Mouse (Mus musculus): ENCODE measurements around the gene Ost4.

The Ost4 gene

GRCm38 (mm10) chr5:30907413-30908059 lies at the start of gene Ost4:
Gene Ost4, minus strand, starts transcription at chr5:30907788.
- DNase-seq, result peak; percentile 98

DNA sequence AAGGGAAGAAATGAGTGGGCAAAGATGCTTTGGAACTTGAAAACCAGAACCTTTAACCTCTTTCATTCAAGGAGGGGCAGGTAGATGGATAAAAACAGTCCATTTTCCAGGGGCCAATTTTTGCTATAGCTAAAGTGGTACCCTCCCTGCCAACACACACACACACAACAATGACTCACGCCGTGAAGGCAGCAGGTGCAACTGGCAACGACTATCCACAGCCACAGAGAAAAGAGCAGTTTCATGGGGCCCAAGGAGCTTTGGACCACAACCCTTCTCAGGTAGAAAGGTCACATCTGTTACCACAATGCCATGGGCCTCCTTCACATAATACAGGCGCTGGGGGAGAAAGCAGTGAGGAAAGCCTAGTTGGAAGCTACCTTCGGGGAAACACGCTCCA lies 48.2 kb upstream of the Ost4 start:
- DNase-seq, result no peak

DNA sequence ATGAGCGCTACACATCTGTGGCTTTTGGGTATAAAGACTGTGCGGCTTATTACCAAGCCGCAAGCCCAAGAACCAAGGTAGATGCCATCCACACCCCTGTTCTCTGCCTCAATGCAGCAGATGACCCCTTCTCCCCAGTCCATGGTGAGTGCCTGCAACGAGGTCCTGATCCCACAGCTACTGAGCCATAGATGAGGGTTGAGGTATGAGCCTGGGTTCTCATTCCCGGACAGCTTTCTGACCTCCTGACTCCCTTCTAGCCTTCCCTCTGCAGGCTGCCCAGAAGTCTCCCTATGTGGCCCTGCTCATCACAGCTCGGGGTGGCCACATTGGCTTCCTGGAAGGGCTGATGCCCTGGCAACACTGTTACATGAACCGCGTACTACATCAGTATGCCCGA lies 47.0 kb upstream of the Ost4 start:
- DNase-seq, result no peak

GRCm38 (mm10) chr5:30954065-30954464 lies 46.5 kb upstream of the Ost4 start:
- DNase-seq, result no peak

DNA sequence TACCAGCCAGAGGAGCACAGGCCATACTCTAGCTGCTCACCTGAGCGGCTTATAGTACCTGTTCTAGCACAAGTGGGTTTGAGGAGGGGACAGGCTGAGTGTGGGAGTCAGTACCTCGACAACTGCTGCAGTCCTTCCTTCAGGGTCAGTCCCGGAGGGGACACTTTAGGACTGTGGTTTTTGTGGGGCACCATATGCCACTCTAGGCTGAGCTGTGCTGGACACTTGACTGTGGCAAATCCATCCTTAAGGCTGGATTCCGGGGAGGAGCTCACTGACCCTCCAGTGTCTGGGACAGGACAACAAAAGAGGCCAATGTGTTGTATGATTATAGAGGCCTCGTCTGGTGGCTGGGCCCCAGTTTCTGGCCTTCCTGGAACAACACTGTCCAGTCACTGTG lies 45.0 kb upstream of the Ost4 start:
- DNase-seq, result no peak

- DNase-seq, result no peak
These were observed 44.1 kb upstream of the Ost4 start for GRCm38 (mm10) chr5:30951706-30952105.

- DNase-seq, result no peak
These were observed 43.3 kb upstream of the Ost4 start for GRCm38 (mm10) chr5:30950922-30951321.

- no peak for DNase-seq
These were observed 42.9 kb upstream of the Ost4 start for GRCm38 (mm10) chr5:30950451-30950850.

GRCm38 (mm10) chr5:30949654-30950326 lies 42.2 kb upstream of the Ost4 start:
- DNase-seq, result peak; percentile 95

GRCm38 (mm10) chr5:30948620-30949019 lies 41.0 kb upstream of the Ost4 start:
- no peak for DNase-seq

DNA sequence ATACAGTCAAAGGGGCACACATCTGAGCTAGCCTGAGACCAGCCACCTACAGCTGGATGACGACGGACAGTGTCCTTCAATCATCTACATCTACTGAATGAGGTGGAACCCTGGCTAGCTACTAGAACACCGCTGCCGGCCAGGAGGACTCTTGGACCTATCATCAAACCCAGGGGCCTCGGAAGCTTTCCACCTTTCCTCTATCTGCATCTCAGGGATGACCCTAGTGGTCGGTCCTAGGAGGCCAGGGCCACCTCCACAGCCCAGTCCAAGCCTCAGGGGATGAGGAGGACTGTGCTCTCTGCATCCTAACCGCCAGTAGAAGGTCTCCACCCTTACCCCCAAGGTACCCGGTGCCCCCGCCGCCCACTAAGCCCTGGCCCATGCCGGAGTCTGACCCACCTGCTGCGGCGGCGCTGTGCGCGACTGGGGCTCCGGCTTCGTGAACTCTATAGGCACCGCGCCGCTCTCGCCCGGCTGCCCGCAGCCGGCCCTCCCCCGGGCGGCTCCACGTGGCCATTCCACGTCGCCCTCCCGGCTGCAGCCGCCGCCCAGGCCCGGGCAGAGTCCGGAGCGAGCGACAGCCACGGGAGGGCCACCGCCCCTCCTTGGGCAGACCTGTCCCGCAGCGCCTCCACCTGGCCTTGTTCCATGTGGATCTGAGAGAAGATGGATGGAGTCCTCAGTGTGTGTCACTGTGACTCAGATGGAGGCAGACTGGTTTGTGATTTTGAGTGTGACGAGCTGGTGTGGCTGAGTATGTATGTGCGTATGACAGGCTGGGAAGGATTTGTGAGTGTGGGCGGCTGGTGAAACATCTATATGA lies 37.6 kb upstream of the Ost4 start, which contains the start of gene Cgref1:
TSS of gene Cgref1 (minus strand) at position 636 of the 826 bp plus-strand sequence.
- peak; percentile 77 for DNase-seq

- no peak for DNase-seq
These were observed 36.8 kb upstream of the Ost4 start for GRCm38 (mm10) chr5:30944344-30944743.

GRCm38 (mm10) chr5:30943004-30943403 lies 35.4 kb upstream of the Ost4 start:
- DNase-seq, result peak; percentile 59

- DNase-seq, result no peak
These were observed 27.3 kb upstream of the Ost4 start for GRCm38 (mm10) chr5:30934725-30935461.

GRCm38 (mm10) chr5:30933705-30934104 lies 26.1 kb upstream of the Ost4 start:
- DNase-seq, result no peak

- DNase-seq, result no peak
These were observed 23.8 kb upstream of the Ost4 start for GRCm38 (mm10) chr5:30931378-30931777.

DNA sequence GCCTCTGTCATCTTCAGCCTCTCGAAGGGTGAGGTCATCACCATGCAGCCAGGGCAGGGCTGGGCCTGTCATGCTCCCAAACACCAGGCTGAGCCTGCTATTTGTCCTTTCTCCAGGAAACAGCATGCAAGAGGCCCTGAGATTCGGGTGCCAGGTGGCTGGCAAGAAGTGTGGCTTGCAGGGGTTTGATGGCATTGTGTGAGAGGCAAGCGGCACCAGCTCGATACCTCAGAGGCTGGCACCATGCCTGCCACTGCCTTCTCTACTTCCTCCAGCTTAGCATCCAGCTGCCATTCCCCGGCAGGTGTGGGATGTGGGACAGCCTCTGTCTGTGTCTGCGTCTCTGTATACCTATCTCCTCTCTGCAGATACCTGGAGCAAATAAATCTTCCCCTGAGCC lies 23.3 kb upstream of the Ost4 start:
- DNase-seq, result no peak

DNA sequence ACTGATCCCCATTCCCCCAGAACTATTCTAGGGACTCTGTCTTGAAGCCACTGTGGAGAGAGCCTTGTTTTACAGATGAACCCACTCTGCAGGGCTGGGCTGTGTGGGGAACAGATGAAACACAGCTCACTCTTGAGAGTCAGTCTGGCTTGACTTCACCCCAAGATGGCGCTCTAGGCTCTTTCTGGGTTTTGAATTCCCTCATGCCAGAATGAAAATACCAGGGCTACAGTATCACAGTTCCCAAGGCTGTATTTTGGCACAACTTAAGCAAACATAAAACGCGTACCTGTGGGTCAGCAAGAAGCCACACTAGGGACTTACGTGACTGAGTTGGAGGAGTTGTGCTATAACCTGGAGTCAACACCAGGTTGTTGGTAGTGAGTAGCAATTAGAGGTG lies 22.5 kb upstream of the Ost4 start:
- DNase-seq, result peak; percentile 78

DNA sequence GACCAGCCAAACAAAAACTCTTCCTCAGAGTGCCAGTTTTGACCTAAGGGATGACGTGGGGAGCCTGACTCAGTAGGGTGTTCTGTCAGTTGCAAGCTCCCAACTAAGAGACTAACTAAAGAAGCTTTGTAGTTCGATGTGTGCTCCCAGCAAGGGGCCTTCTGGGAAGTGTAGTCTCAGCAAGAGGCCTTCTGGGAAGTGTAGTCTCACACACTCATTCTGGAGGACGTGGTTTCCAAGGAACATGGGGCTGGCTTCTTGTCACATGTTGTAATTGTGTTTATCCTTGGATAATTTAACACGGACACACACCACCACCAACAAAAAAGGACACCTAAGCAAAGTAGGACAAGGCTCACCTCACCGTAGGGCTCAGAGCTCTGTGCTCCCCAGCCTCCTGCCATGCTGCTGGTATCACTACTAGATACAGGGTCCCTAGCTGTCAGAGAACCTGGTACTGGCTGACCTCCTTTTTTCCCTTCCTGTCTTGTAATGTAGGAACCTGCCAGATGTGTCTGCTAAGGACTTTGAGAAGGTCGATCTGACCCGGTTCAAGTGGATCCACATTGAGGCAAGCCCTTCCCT lies 20.4 kb upstream of the Ost4 start:
- no peak for DNase-seq

- peak; percentile 61 for DNase-seq
These were observed 18.5 kb upstream of the Ost4 start for GRCm38 (mm10) chr5:30926073-30926472.

GRCm38 (mm10) chr5:30925217-30925616 lies 17.6 kb upstream of the Ost4 start:
- DNase-seq, result peak; percentile 83

- DNase-seq, result peak; percentile 55
These were observed 17.0 kb upstream of the Ost4 start for GRCm38 (mm10) chr5:30924614-30925013.

DNA sequence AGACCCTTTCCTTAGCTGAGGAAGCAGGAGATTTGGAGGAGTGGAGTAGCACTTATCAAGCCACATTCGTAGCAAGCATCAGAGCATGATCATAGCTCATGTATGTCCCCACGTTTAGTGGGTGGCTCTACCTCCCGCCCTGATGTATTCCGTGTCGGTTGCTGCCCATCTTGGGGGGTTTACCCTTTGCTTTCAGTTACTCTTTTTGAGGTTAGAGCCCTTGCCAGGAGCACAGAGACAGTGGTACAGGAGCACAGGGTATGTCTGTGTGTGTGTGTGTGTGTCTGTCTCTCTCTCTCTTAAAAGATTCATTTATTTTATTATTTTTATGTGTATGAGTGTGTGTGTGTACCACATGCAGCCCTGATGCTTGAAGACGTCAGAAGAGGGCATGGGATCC lies 15.5 kb upstream of the Ost4 start:
- DNase-seq, result no peak
